Mouse (Mus musculus): ENCODE results near the gene Nup85. TPM values are rescaled to one million over a fixed set of nuclear protein-coding genes. Genes with fewer than 3 reads are reported as not detected.

The Nup85 gene
- total and polyA plus RNA-seq, 3 experiments = 362 to 370 TPM; not detected in 1

GRCm38 (mm10) chr11:115611173-115611572, 46.9 kb downstream of the Nup85 start:
- Histone ChIP-seq H3K4me1 (ENCODE audit: control insufficient read depth in 1 of 2, insufficient read depth in 2 of 2, low read length in 2 of 2) (peaks cover 3 to 13% of the 10 kb centered on the region in 2 experiments; a peak in 3 of 4 replicates), H3K79me2 (ENCODE audit: control insufficient read depth, insufficient read depth, low read length, poor library complexity) (peaks cover 9% of the 10 kb centered on the region), H3K4me3 (ENCODE audit: control insufficient read depth in 1 of 2, insufficient read depth in 1 of 2, low read depth in 2 of 2, low read length in 2 of 2) (no peak overlapping the region), H3K9me3 (replicated peaks; ENCODE audit: insufficient read depth, low read length) (no peaks in the 10 kb centered on the region), H3K36me3 (ENCODE audit: control insufficient read depth in 1 of 2, insufficient read depth in 2 of 2, low read length in 2 of 2) (peaks cover 2 to 13% of the 10 kb centered on the region in 2 experiments), H3K27me3 (ENCODE audit: control insufficient read depth in 1 of 2, insufficient read depth in 2 of 2, low read length in 2 of 2) (no peaks in the 10 kb centered on the region), H3K27ac (ENCODE audit: control insufficient read depth, low read depth, low read length) (no peak overlapping the region), H3K9ac (ENCODE audit: control insufficient read depth, low read depth, low read length, poor library complexity, severe bottlenecking) (no peak overlapping the region)
- TF ChIP-seq RAD21 (IDR thresholded peaks at IDR 0.05; ENCODE audit: low read depth, low read length) (no peak), E2F4 (IDR thresholded peaks at IDR 0.05; ENCODE audit: borderline replicate concordance, low read depth, low read length) (no peak), TCF12 (IDR thresholded peaks at IDR 0.05; ENCODE audit: low read depth, low read length) (no peak), UBTF (IDR thresholded peaks at IDR 0.05; ENCODE audit: borderline replicate concordance, insufficient read depth, low read depth, low read length) (no peak), CHD1 (IDR thresholded peaks at IDR 0.05; ENCODE audit: low read depth, low read length) (no peak), KAT2A (conservative IDR thresholded peaks at IDR 0.05; ENCODE audit: low read depth, low read length) (no peak), MEF2A (IDR thresholded peaks at IDR 0.05; ENCODE audit: extremely low read depth, insufficient replicate concordance, low read depth, low read length, poor library complexity, severe bottlenecking) (no peak), MAZ (IDR thresholded peaks at IDR 0.05; ENCODE audit: low read depth, low read length) (no peak), MAX (IDR thresholded peaks at IDR 0.05; ENCODE audit: low read length) (no peak), POLR2AphosphoS5 (IDR thresholded peaks at IDR 0.05; ENCODE audit: borderline replicate concordance, low read depth, low read length) (no peak), HCFC1 (IDR thresholded peaks at IDR 0.05; ENCODE audit: low read depth, low read length) (no peak)
- no peak for DNase-seq (ENCODE audit: low read depth, low spot score)

DNA sequence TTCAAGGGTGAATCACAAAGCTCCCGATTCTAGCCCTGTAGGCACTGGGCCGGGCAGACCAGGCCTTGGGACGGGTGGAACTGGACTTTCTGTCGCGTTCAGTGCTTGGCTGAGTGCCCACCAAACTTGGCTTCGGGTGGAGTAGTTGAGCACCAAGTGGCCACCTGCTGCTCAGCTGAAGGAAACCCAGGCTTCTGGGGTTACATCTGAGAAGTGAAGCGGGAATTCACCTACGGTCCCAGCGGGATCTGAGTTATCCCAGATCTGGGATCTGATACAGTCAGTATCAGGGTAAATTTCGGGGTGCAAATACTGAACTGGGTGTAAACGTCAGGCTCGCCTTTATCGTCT, 47.8 kb downstream of the Nup85 start:
- H3K36me3 ChIP-seq (ENCODE audit: control insufficient read depth in 1 of 2, insufficient read depth in 2 of 2, low read length in 2 of 2) = peaks cover 2 to 13% of the 10 kb centered on the region in 2 experiments
- peak overlapping the region; percentile 95 for H3K9ac ChIP-seq (ENCODE audit: control insufficient read depth, low read depth, low read length, poor library complexity, severe bottlenecking)
- no peaks in the 10 kb centered on the region for H3K27me3 ChIP-seq (ENCODE audit: control insufficient read depth in 1 of 2, insufficient read depth in 2 of 2, low read length in 2 of 2)
- H3K4me3 ChIP-seq (ENCODE audit: control insufficient read depth in 1 of 2, insufficient read depth in 1 of 2, low read depth in 2 of 2, low read length in 2 of 2) = peak overlapping the region; percentile 77 to 93
- peaks cover 3 to 13% of the 10 kb centered on the region in 2 experiments; a peak in 3 of 4 replicates for H3K4me1 ChIP-seq (ENCODE audit: control insufficient read depth in 1 of 2, insufficient read depth in 2 of 2, low read length in 2 of 2)
- peaks cover 5% of the 10 kb centered on the region; the same call in 1 of the 2 replicates for H3K79me2 ChIP-seq (ENCODE audit: control insufficient read depth, insufficient read depth, low read length, poor library complexity)
- peak; percentile 78 for DNase-seq (ENCODE audit: low read depth, low spot score)
- H3K27ac ChIP-seq (ENCODE audit: control insufficient read depth, low read depth, low read length) = peak overlapping the region; percentile 83
- TF ChIP-seq CHD2 (IDR thresholded peaks at IDR 0.05; ENCODE audit: low read length) (no peak), MXI1 (IDR thresholded peaks at IDR 0.05; ENCODE audit: low read depth, low read length) (0 out of 2 replicates have a peak, but pooled peaks have one; percentile 1), GATA1 (IDR thresholded peaks at IDR 0.05; ENCODE audit: low read depth, low read length) (peak; percentile 45), MAZ (IDR thresholded peaks at IDR 0.05; ENCODE audit: low read depth, low read length) (no peak), ETS1 (IDR thresholded peaks at IDR 0.05; ENCODE audit: low read depth, low read length) (peak; percentile 48)
- no peaks in the 10 kb centered on the region for H3K9me3 ChIP-seq (replicated peaks; ENCODE audit: insufficient read depth, low read length)
